Mouse (Mus musculus) 416B (cell line): ENCODE data around the gene Ube2o.

Experiments used
- DNase-seq: peaks from one replicate; pipeline ENCODE4 v3.0.0; 2011; ENCODE audit warnings: low read depth

Ube2o gene

DNA sequence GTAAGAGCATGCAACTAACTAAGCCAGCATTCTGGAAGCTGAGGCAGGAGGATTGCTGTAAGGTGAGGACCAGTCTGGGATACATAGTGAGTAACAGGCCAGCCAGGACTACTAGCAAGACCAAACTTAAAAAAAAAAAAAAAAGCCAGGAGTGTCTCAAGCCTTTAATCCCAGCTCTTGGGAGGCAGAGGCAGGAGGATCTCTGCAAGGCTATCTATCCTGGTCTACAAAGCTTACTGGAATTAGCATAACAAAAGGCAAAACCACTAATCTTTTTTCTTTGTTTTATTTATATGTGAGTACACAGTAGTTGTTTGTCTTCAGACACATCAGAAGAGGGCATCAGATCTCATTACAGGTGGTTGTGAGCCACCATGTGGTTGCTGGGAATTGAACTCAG is 93.0 kb downstream of the Ube2o start:
- DNase-seq, result no peak
